Mouse (Mus musculus): ENCODE data around the gene Supt5.

DNA sequence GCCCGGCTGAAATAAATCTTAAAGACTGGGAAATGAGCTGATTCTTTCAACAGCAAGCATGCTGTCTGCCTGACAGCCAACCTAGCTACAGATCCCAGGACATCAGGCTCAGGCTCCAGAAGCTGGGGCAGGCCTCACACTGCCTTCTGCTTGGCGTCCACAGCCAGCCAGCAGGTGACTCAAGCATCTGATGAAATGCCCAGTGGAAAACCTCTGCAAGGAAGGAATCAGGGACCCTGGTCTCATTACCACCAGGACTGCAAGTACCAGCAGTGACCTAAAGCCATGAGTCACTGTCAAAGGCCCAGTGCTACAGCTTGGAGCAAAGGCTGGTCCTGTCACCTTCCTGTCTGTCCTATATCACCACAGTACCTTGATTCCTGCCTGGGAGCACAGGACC lies 3.1 kb downstream of the Supt5 start:
- TF ChIP-seq CTCF (IDR thresholded peaks at IDR 0.05; ENCODE audit: borderline replicate concordance, insufficient read depth, low read length) (no peak), POLR2A (IDR thresholded peaks at IDR 0.05; ENCODE audit: low read depth, low read length) (no peak)

Measured in embryonic fibroblast, embryonic 13.5 days (primary cell).